Mouse (Mus musculus) ES-E14 (cell line): ENCODE measurements around the gene Pygl. TPM values are rescaled to one million over a fixed set of nuclear protein-coding genes. Genes with fewer than 3 reads are reported as not detected.

Experiments used
- DNase-seq: peaks from one replicate; pipeline ENCODE4 v3.0.0-alpha.2; 2013; ENCODE audit warnings: low read depth, low spot score
- H3K27ac ChIP-seq: 2 replicates; pipeline ENCODE4 v1.5.1; 2012; ENCODE audit warnings: low read depth, mild to moderate bottlenecking, low read length, moderate library complexity, mixed read lengths; ENCODE audit not compliant: poor library complexity, insufficient read depth, severe bottlenecking
- H3K36me3 ChIP-seq: 2 replicates; pipeline ENCODE4 v1.6.1; 2012; ENCODE audit warnings: mild to moderate bottlenecking, low read length, moderate library complexity, mixed read lengths; ENCODE audit not compliant: control insufficient read depth, poor library complexity, insufficient read depth, severe bottlenecking
- H3K4me1 ChIP-seq, 2 experiments: fragments of 150-350 bp in 1 of 2; sonication (generic) in 1 of 2; 2 replicates each; pipeline ENCODE4 v1.6.1; 2012; ENCODE audit warnings: low read length in 2 of 2, mild to moderate bottlenecking in 1 of 2, mixed read lengths in 1 of 2; ENCODE audit not compliant: control insufficient read depth in 2 of 2, insufficient read depth in 2 of 2, poor library complexity in 1 of 2
- H3K4me3 ChIP-seq, 2 experiments: fragments of 150-350 bp in 1 of 2; sonication (generic) in 1 of 2; 2 replicates each; pipeline ENCODE4 v1.5.1; 2012; ENCODE audit warnings: low read length in 2 of 2, low read depth in 1 of 2, mild to moderate bottlenecking in 1 of 2, mixed read lengths in 1 of 2; ENCODE audit not compliant: insufficient read depth in 1 of 2, poor library complexity in 1 of 2, severe bottlenecking in 1 of 2
- H3K9ac ChIP-seq: 2 replicates; pipeline ENCODE4 v1.6.1; 2012; ENCODE audit warnings: low read depth, mild to moderate bottlenecking, low read length, mixed read lengths; ENCODE audit not compliant: poor library complexity, insufficient read depth, severe bottlenecking
- H3K9me3 ChIP-seq: fragments of 150-350 bp; sonication (generic); 2 replicates; pipeline ENCODE4 v1.6.1; 2012; ENCODE audit warnings: low read depth, mild to moderate bottlenecking, low read length; ENCODE audit not compliant: control insufficient read depth, insufficient read depth
- CHD2 ChIP-seq: IDR thresholded peaks from 2 replicates; pipeline ENCODE4 v1.6.1; 2014; ENCODE audit warnings: mild to moderate bottlenecking, low read depth, low read length, inconsistent platforms
- HCFC1 ChIP-seq: IDR thresholded peaks from 2 replicates; pipeline ENCODE4 v1.6.1; 2012; ENCODE audit warnings: low read length, inconsistent platforms, borderline replicate concordance; ENCODE audit not compliant: insufficient read depth
- MAFK ChIP-seq: IDR thresholded peaks from 2 replicates; pipeline ENCODE4 v1.6.1; 2014; ENCODE audit warnings: mild to moderate bottlenecking, low read depth, low read length, inconsistent platforms; ENCODE audit not compliant: insufficient read depth
- ZC3H11A ChIP-seq: IDR thresholded peaks from 2 replicates; pipeline ENCODE4 v1.6.1; 2012; ENCODE audit warnings: low read depth, mild to moderate bottlenecking, inconsistent platforms, low read length, borderline replicate concordance
- ZNF384 ChIP-seq: IDR thresholded peaks from 2 replicates; pipeline ENCODE4 v1.6.1; 2012; ENCODE audit warnings: low read depth, low read length, inconsistent platforms
- in situ Hi-C, 2 experiments: fragments of 600-800 bp; cut with MboI; formaldehyde crosslinking; loops; one replicate each; pipeline ENCODE4 v1.15.1; 2025; ENCODE audit warnings: low sequenced_read_pairs in 2 of 2, inconsistent platforms in 1 of 2; ENCODE audit not compliant: unreplicated experiment in 2 of 2
- total RNA-seq: library from RNA; depleted of rRNA; stranded (reverse); fragments of 300-350 nt; gene quantifications from 2 replicates; pipeline ENCODE4 v1.2.3, GENCODE M21; 2012

Pygl gene
- total RNA-seq, 1 experiment, result 1.4 TPM

DNA sequence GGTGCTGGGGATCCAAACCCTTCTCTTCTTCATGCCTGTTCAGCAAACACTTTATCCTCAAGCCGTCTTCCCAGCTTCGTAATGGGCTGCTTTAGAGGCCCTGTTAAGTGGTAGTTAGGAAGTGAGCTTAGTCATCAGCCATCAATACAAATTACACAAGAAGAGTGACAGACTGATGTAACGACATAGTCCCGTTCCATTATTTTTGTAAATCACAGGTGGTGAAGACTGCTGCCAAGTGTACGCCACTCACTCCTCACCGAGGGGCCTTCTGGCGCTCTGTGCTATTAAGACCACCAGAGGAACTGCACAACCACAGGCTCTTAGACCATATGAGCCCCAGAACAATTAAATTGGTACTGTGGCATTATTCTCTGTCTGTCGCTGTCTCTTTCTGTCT, 7.3 kb upstream of the Pygl start:
- Histone ChIP-seq H3K9ac (no peak overlapping the region), H3K4me1 (no peaks in the 10 kb centered on the region), H3K9me3 (no peaks in the 10 kb centered on the region), H3K36me3 (no peaks in the 10 kb centered on the region), H3K4me3 (no peak overlapping the region), H3K27ac (no peak overlapping the region)
- DNase-seq, result no peak
- in situ Hi-C loops, result no loop called here
- TF ChIP-seq ZC3H11A, result no peak
- TF ChIP-seq CHD2, result no peak
- TF ChIP-seq MAFK, result no peak
- no peak for TF ChIP-seq ZNF384
- TF ChIP-seq HCFC1, result no peak

DNA sequence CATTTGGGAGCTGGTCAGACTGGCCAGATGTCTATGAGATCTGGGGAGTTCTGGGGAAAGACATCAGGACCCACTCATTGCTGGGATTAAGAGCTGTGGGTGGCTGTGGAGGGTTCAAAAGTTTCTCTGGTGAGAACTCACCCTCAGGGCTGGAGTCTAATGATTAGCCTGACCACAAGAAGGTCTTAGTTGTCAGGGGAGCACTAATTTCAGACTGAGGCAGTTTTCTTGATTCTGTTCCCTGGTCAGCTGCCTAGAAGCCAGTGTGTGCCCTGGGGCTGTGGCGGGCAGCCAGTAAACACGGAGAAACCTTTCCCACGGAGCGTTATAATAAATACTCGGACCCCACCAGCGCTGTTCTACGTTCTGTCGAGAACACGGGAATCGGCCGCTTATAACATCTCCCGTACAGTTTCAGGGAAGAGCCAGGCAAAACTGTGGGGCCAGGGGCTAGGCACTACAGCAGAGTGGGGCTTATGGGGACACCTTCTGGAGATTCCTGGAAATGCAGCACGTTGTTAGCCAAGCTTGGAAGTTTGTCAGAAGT, 3.7 kb upstream of the Pygl start:
- DNase-seq, result peak; percentile 47
- in situ Hi-C loops, result no loop called here
- Histone ChIP-seq H3K27ac (no peak overlapping the region), H3K4me3 (peak overlapping the region in 1 of 2 experiments; percentile 31; a peak in 2 of 4 replicates), H3K36me3 (no peaks in the 10 kb centered on the region), H3K4me1 (no peaks in the 10 kb centered on the region), H3K9ac (no peak overlapping the region), H3K9me3 (no peaks in the 10 kb centered on the region)
- TF ChIP-seq ZNF384 (no peak), CHD2 (no peak), ZC3H11A (no peak), MAFK (no peak), HCFC1 (no peak)

DNA sequence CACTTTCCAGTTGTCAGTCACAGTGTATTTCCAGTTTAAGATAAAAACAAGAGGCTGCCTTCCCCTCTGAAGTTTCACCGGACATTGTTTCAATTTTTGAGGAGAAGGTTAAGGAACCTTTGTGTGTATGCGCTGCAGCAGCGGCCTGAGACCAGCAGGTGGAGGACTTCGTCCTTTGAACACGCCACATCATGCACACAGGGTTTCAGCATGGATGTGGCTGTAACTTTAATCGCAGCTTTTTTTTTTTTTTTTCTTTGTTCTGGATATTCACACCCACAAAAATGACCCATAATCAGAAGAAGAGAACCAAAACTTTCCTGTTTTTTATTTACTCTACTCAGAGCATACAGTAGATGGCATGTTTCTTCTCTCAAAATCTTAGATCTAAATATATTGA, 3.1 kb upstream of the Pygl start:
- H3K9me3 ChIP-seq, result no peaks in the 10 kb centered on the region
- H3K4me3 ChIP-seq, result no peak overlapping the region
- in situ Hi-C loops, result no loop called here
- TF ChIP-seq CHD2 (no peak), ZNF384 (peak; percentile 75), ZC3H11A (peak; percentile 35; the same call in 1 of the 2 replicates), MAFK (no peak), HCFC1 (no peak)
- no peaks in the 10 kb centered on the region for H3K4me1 ChIP-seq
- no peak overlapping the region for H3K27ac ChIP-seq
- no peak overlapping the region for H3K9ac ChIP-seq
- no peaks in the 10 kb centered on the region for H3K36me3 ChIP-seq
- peak; percentile 28 for DNase-seq

DNA sequence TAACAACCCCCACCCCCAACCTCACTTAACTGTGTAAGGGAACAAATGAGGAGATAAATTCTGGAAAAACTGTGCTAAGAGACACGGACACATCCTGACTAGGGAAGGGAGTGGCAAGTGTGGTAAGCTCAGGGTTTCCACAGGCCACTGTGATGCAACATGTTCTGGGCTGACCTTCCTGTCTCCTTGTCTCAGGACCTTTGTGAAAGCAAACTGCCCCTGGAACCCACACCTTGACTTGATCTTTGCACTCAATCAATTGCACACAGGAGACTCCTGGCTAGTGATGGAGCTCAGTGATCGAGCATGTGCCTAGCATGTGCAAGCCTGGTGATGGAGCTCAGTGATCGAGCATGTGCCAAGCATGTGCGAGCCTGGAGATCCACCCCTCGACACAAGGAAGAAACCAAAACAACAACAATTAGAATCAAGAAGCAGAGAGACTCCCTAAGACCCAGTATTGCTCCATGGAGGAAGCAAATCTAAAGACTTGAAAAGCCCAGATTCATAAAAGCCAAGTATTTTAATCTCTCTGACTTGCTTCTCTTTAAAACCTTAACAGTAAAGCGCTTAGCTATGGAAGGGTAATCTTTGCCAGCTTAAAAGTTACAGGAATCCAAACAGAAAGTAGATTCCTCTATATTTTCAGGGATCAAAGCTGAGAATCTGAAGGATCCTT, 2.5 kb upstream of the Pygl start:
- in situ Hi-C loops, result no loop called here
- Histone ChIP-seq H3K36me3 (no peaks in the 10 kb centered on the region), H3K9me3 (no peaks in the 10 kb centered on the region), H3K4me1 (no peaks in the 10 kb centered on the region), H3K27ac (no peak overlapping the region), H3K9ac (no peak overlapping the region), H3K4me3 (no peak overlapping the region)
- DNase-seq, result no peak
- no peak for TF ChIP-seq HCFC1
- no peak for TF ChIP-seq ZNF384
- TF ChIP-seq ZC3H11A, result no peak
- TF ChIP-seq CHD2, result no peak
- no peak for TF ChIP-seq MAFK
